Mouse (Mus musculus) limb, embryonic 11.5 days (tissue): ENCODE results near the gene Serpinb8. TPM values are rescaled to one million over a fixed set of nuclear protein-coding genes. Genes with fewer than 3 reads are reported as not detected.

Experiments
- polyA plus RNA-seq: library from polyadenylated mRNA; unstranded; fragments of >200 nt; fragmentation: Nextera tagmentation; extraction: Ambion mirVana; gene quantifications from 2 replicates; pipeline ENCODE4 v1.2.1, GENCODE M21; 2014

The Serpinb8 gene
- polyA plus RNA-seq, 1 experiment from 2014 or later = 0.16 TPM

Other genes starting within 250 kb of the Serpinb8 start
- not detected in 2 replicates for gene Serpinb11, start 228.8 kb upstream of the Serpinb8 start, polyA plus RNA-seq
- not detected in 2 replicates for gene Serpinb7, start 190.4 kb upstream of the Serpinb8 start, polyA plus RNA-seq
- 0.43 and 0.47 TPM in 2 replicates for gene Serpinb2, start 78.6 kb upstream of the Serpinb8 start, polyA plus RNA-seq